Mouse (Mus musculus) myocyte (in vitro differentiated cells): ENCODE measurements around the gene Itgb5.

ENCODE experiments used
- CEBPB ChIP-seq: IDR thresholded peaks from 2 replicates; pipeline ENCODE4 v1.6.1; 2011; ENCODE audit warnings: mild to moderate bottlenecking, moderate library complexity; ENCODE audit not compliant: poor library complexity, insufficient read depth, severe bottlenecking
- MAX ChIP-seq: IDR thresholded peaks from one replicate; pipeline ENCODE4 v1.6.1; 2011; ENCODE audit warnings: low read depth, mild to moderate bottlenecking, control low read depth
- REST ChIP-seq: IDR thresholded peaks from one replicate; pipeline ENCODE4 v1.6.1; 2011; ENCODE audit warnings: mild to moderate bottlenecking, control low read depth, moderate library complexity; ENCODE audit not compliant: insufficient read depth, insufficient read length

DNA sequence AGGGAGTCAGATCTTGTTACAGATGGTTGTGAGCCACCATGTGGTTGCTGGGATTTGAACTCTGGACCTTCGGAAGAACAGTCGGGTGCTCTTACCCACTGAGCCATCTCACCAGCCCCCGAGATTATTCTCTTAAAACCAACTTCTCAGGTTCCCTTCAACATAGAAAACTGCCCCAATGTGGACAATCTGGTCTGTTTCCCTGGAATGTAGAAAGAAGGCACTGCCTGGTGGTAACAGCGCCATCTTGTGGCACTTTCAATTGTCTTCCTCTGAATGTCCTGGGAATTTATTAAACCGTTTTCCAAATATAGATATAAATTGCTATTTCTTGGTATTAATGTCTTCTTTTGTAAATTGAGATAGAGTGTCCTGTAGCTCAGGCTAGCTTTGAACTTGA lies 31.6 kb upstream of the Itgb5 start:
- TF ChIP-seq CEBPB = no peak
- TF ChIP-seq MAX = no peak
- no peak for TF ChIP-seq REST
